Comparison of ENCODE assay signal across 8 mouse cellular contexts in the genomic region with DNA sequence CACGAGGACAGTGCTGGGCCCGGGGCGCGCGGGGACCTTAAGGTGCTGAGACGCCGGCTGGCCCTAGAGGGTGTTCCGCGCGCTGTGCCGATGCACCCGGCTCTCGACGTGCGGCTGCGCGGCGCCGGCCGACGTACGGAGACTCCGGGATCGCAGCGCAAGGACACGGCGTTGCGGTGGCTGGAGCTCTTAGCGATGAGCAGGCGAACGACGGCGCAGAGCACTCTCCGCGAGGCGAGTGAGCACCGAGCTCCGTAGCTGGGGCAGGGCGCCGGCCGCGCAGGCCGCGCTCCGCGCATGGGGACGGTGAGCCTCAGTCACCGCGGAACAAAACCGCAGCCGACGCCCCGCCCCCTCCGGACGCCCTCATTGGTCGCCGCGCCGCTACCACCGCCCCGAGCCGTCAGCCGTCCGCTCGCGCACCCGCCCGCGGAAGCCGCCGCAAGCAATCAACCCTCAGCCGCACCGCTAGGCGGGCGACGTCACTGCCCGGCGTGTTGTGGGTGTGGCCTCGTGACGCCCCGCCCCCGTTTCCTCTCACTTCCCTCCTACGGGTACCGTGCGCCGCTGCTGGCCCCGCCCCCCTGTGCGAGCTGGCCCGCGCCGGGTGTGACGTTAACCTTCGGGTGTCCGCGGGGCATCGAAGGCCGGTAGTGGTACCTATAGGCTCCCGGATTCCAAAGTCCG. TPM values are rescaled to one million over a fixed set of nuclear protein-coding genes. Genes with fewer than 3 reads are reported as not detected.
DNase-seq lines count a peak whose midpoint lies in the region; ATAC-seq and TF ChIP-seq lines count a peak whose summit lies in the region.

A gene (minus strand): TSS at position 335 of the 687 bp plus-strand sequence.
A gene (plus strand): TSS at position 625 of the 687 bp plus-strand sequence.

- WGBS in heart, embryonic 12.5 days: under 1% methylated on average over 92 of the region's 99 CpGs
- WGBS in kidney, postnatal 0 days: under 1% methylated on average over 90 of the region's 99 CpGs
- under 1% methylated on average over 98 of the region's 99 CpGs for WGBS in liver, embryonic 11.5 days

- ATAC-seq in heart, embryonic 12.5 days (ENCODE audit: insufficient number of reproducible peaks, low FRiP score): peak; percentile 97
- ATAC-seq in kidney, postnatal 0 days (replicated peaks; ENCODE audit: low FRiP score, low read depth): peak; percentile 98
- ATAC-seq in liver, embryonic 11.5 days (replicated peaks; ENCODE audit: low FRiP score): peak; percentile 92

- H3K27me3 ChIP-seq in erythroblast, embryonic 14.5 days (ENCODE audit: control insufficient read depth): no peaks in the 10 kb centered on the region
- no peaks in the 10 kb centered on the region for H3K27me3 ChIP-seq in heart, embryonic 12.5 days (replicated peaks)
- no peaks in the 10 kb centered on the region for H3K27me3 ChIP-seq in kidney, postnatal 0 days (ENCODE audit: insufficient read depth, low read length)
- H3K27me3 ChIP-seq in liver, embryonic 11.5 days (replicated peaks; ENCODE audit: control insufficient read depth, insufficient read depth, low read length): no peaks in the 10 kb centered on the region
- H3K27me3 ChIP-seq in myocyte (ENCODE audit: control insufficient read depth, insufficient read depth, insufficient read length): no peaks in the 10 kb centered on the region

- peak; percentile 100 for DNase-seq in CD4-positive, CD25-positive, alpha-beta regulatory T cell, adult 2 months (ENCODE audit: low read depth, low spot score)
- DNase-seq in brain, embryonic 18.5 days (ENCODE audit: low read depth, low spot score): peak; percentile 91
- peak; percentile 98 for DNase-seq in kidney, postnatal 0 days (ENCODE audit: low spot score)
- peak; percentile 100 for DNase-seq in liver, embryonic 11.5 days (ENCODE audit: low spot score)
- DNase-seq in spleen, postnatal 4 days (ENCODE audit: low spot score in 2 of 2): peak; percentile 100

- H3ac ChIP-seq in myocyte (ENCODE audit: control insufficient read depth, insufficient read length): peak within 1 kb of the TSS; percentile 65

- H3K36me3 ChIP-seq in erythroblast, embryonic 14.5 days (ENCODE audit: control insufficient read depth): peaks cover 28% of the 10 kb centered on the region
- H3K36me3 ChIP-seq in heart, embryonic 12.5 days: peaks cover under 1% of the 10 kb centered on the region; the same call in 1 of the 2 replicates
- H3K36me3 ChIP-seq in kidney, postnatal 0 days (ENCODE audit: insufficient read depth, low read length): no peaks in the 10 kb centered on the region
- no peaks in the 10 kb centered on the region for H3K36me3 ChIP-seq in liver, embryonic 11.5 days (ENCODE audit: control insufficient read depth, insufficient read depth, low read length)
- H3K36me3 ChIP-seq in myocyte (ENCODE audit: control insufficient read depth, insufficient read depth): no peaks in the 10 kb centered on the region

- peak within 1 kb of the TSS; percentile 76 for H3K9ac ChIP-seq in heart, embryonic 12.5 days
- peak within 1 kb of the TSS; percentile 83 for H3K9ac ChIP-seq in kidney, postnatal 0 days (ENCODE audit: low read depth, low read length)
- peak within 1 kb of the TSS; percentile 91 for H3K9ac ChIP-seq in liver, embryonic 11.5 days (ENCODE audit: low read depth, low read length)

- peak within 1 kb of the TSS; percentile 94 for H3K27ac ChIP-seq in heart, embryonic 12.5 days (ENCODE audit: poor library complexity, severe bottlenecking)
- peak within 1 kb of the TSS; percentile 93 for H3K27ac ChIP-seq in kidney, postnatal 0 days
- H3K27ac ChIP-seq in liver, embryonic 11.5 days (ENCODE audit: low read depth, low read length): peak within 1 kb of the TSS; percentile 93

- H3K9me3 ChIP-seq in erythroblast, embryonic 14.5 days (ENCODE audit: control insufficient read depth, low read length): no peaks in the 10 kb centered on the region
- H3K9me3 ChIP-seq in heart, embryonic 12.5 days (replicated peaks): no peaks in the 10 kb centered on the region
- no peaks in the 10 kb centered on the region for H3K9me3 ChIP-seq in kidney, postnatal 0 days (replicated peaks; ENCODE audit: low read length)
- H3K9me3 ChIP-seq in liver, embryonic 11.5 days (ENCODE audit: control insufficient read depth, low read length): no peaks in the 10 kb centered on the region

- peak within 1 kb of the TSS; percentile 80 for H3K4me2 ChIP-seq in heart, embryonic 12.5 days
- H3K4me2 ChIP-seq in kidney, postnatal 0 days (ENCODE audit: low read length): peak within 1 kb of the TSS; percentile 68
- H3K4me2 ChIP-seq in liver, embryonic 11.5 days: peak within 1 kb of the TSS; percentile 85
- H3K4me2 ChIP-seq in myocyte (ENCODE audit: low read depth): peak within 1 kb of the TSS; percentile 97

- TF ChIP-seq POLR2A in myocyte (IDR thresholded peaks at IDR 0.05; ENCODE audit: insufficient read length, low read depth): peak; percentile 98

- H3K4me3 ChIP-seq in erythroblast, embryonic 14.5 days (replicated peaks): peak within 1 kb of the TSS; percentile 88
- peak within 1 kb of the TSS; percentile 64 for H3K4me3 ChIP-seq in heart, embryonic 12.5 days
- peak within 1 kb of the TSS; percentile 86 for H3K4me3 ChIP-seq in kidney, postnatal 0 days (replicated peaks; ENCODE audit: low read depth, low read length)
- H3K4me3 ChIP-seq in liver, embryonic 11.5 days (ENCODE audit: low read depth, low read length): peak within 1 kb of the TSS; percentile 92
- peak within 1 kb of the TSS; percentile 60 for H3K4me3 ChIP-seq in myocyte

- no peak for TF ChIP-seq CTCF in kidney, postnatal 0 days (IDR thresholded peaks at IDR 0.05; ENCODE audit: low read depth)

- H3K79me2 ChIP-seq in myocyte (ENCODE audit: control insufficient read depth, insufficient read depth): peaks cover 43% of the 10 kb centered on the region

- peaks cover 49% of the 10 kb centered on the region for H3K4me1 ChIP-seq in erythroblast, embryonic 14.5 days (ENCODE audit: control insufficient read depth)
- peaks cover 25% of the 10 kb centered on the region for H3K4me1 ChIP-seq in heart, embryonic 12.5 days (replicated peaks)
- peaks cover 7% of the 10 kb centered on the region; the same call in 1 of the 2 replicates for H3K4me1 ChIP-seq in kidney, postnatal 0 days (replicated peaks; ENCODE audit: insufficient read depth, low read length)
- peaks cover 18% of the 10 kb centered on the region for H3K4me1 ChIP-seq in liver, embryonic 11.5 days (replicated peaks; ENCODE audit: control insufficient read depth, insufficient read depth, low read length)

TF ChIP-seq in myocyte, 11 proteins besides CTCF, POLR2A, EP300 and RAD21:
- peak; percentile 99 for TF ChIP-seq POLR2AphosphoS2 (IDR thresholded peaks at IDR 0.05; ENCODE audit: insufficient read length, low read depth)
- TF ChIP-seq MYOD1 (IDR thresholded peaks at IDR 0.05; ENCODE audit: control insufficient read depth in 1 of 3, insufficient read length in 2 of 3, low read depth in 2 of 3): no peak
- peak in 2 of 3 experiments; percentile 2 to 36 for TF ChIP-seq MYOG (IDR thresholded peaks at IDR 0.05; ENCODE audit: control insufficient read depth in 1 of 3, insufficient read depth in 1 of 3, insufficient read length in 2 of 3, low read depth in 2 of 3)
- no peak for TF ChIP-seq MAX (IDR thresholded peaks at IDR 0.05; ENCODE audit: low read depth)
- peak; percentile 2 for TF ChIP-seq USF1 (IDR thresholded peaks at IDR 0.05; ENCODE audit: low read depth)
- TF ChIP-seq REST (IDR thresholded peaks at IDR 0.05; ENCODE audit: insufficient read depth, insufficient read length): peak; percentile 16
- TF ChIP-seq SRF (IDR thresholded peaks at IDR 0.05; ENCODE audit: control insufficient read depth, insufficient read length, low read depth): peak; percentile 47

RNA-seq across cellular contexts. Expression of the first gene that starts in this region (rescaled TPM):
- 5.3 and 5.7 TPM in 2 replicates for polyA plus RNA-seq in erythroblast, embryonic 14.5 days (2012)
- polyA plus RNA-seq in heart, embryonic 12.5 days (2016; fragmentation: Nextera tagmentation; extraction: Ambion mirVana): 52.9 and 53.5 TPM in 2 replicates
- 55.7 and 58.1 TPM in 2 replicates for polyA plus RNA-seq in kidney, postnatal 0 days (2015; fragmentation: Nextera tagmentation; extraction: Ambion mirVana)
- polyA plus RNA-seq in liver, embryonic 11.5 days (2014; fragmentation: Nextera tagmentation; extraction: Ambion mirVana): 62.5 and 63.6 TPM in 2 replicates
- 28.3 TPM for polyA plus RNA-seq in myocyte (2012; fragmentation: generic; extraction: Trizol)

RNA-seq across cellular contexts. Expression of the second gene that starts in this region (rescaled TPM):
- polyA plus RNA-seq in erythroblast, embryonic 14.5 days (2012): not detected in 2 replicates
- 0.73 and 1.0 TPM in 2 replicates for polyA plus RNA-seq in heart, embryonic 12.5 days (2016; fragmentation: Nextera tagmentation; extraction: Ambion mirVana)
- 0.64 and 0.68 TPM in 2 replicates for polyA plus RNA-seq in kidney, postnatal 0 days (2015; fragmentation: Nextera tagmentation; extraction: Ambion mirVana)
- 0.22 and 0.27 TPM in 2 replicates for polyA plus RNA-seq in liver, embryonic 11.5 days (2014; fragmentation: Nextera tagmentation; extraction: Ambion mirVana)
- 0.25 TPM for polyA plus RNA-seq in myocyte (2012; fragmentation: generic; extraction: Trizol)

Comparison
In these comparisons a context has a peak if more than half of its experiments do, and no peak if none do; other contexts are left out.
1. Peak in every context shown above with its lines: DNase-seq, ATAC-seq, H3K4me3 ChIP-seq and H3K27ac ChIP-seq.